Mouse (Mus musculus): ENCODE results near the gene Zfp433. TPM values are rescaled to one million over a fixed set of nuclear protein-coding genes. Genes with fewer than 3 reads are reported as not detected.
"Not testable (repeated sequence)": the region's sequence is repeated elsewhere in the genome, so short reads cannot be mapped to it uniquely, and the experiment has no call there.

The Zfp433 gene
- polyA plus RNA-seq (2014; fragmentation: Nextera tagmentation; extraction: Ambion mirVana) = 8.0 and 13.2 TPM in 2 replicates

GRCm38 (mm10) chr10:81704531-81705301 is at the start of gene Zfp433:
TSS of gene Zfp433 (plus strand) at chr10:81704825.
- not testable (repeated sequence) for H3K4me3 ChIP-seq (ENCODE audit: low read depth, low read length); H3K27me3 ChIP-seq (ENCODE audit: control insufficient read depth, insufficient read depth, low read length); H3K4me2 ChIP-seq; H3K4me1 ChIP-seq (ENCODE audit: control insufficient read depth, insufficient read depth, low read length); H3K9me3 ChIP-seq (replicated peaks; ENCODE audit: control insufficient read depth, low read length); H3K9ac ChIP-seq (ENCODE audit: low read depth, low read length); H3K36me3 ChIP-seq (ENCODE audit: control insufficient read depth, insufficient read depth, low read length); H3K27ac ChIP-seq (ENCODE audit: low read depth, low read length)
- WGBS (ENCODE audit: insufficient replicate concordance) = no CpG with 5 or more reads among the region's 46 CpGs
- ATAC-seq (replicated peaks; ENCODE audit: insufficient number of reproducible peaks, low FRiP score, low TSS enrichment) = peak; percentile 100

GRCm38 (mm10) chr10:81655178-81655577 is 49.4 kb upstream of the Zfp433 start:
- no peak overlapping the region for H3K27ac ChIP-seq (ENCODE audit: low read depth, low read length)
- H3K4me3 ChIP-seq (ENCODE audit: low read depth, low read length) = no peak overlapping the region
- 92% methylated on average over 10 of the region's 10 CpGs for WGBS (ENCODE audit: insufficient replicate concordance)
- peaks cover 10% of the 10 kb centered on the region for H3K9me3 ChIP-seq (replicated peaks; ENCODE audit: control insufficient read depth, low read length)
- H3K4me2 ChIP-seq = no peak overlapping the region
- ATAC-seq (replicated peaks; ENCODE audit: insufficient number of reproducible peaks, low FRiP score, low TSS enrichment) = no peak
- no peaks in the 10 kb centered on the region for H3K4me1 ChIP-seq (ENCODE audit: control insufficient read depth, insufficient read depth, low read length)
- no peaks in the 10 kb centered on the region for H3K27me3 ChIP-seq (ENCODE audit: control insufficient read depth, insufficient read depth, low read length)
- H3K36me3 ChIP-seq (ENCODE audit: control insufficient read depth, insufficient read depth, low read length) = peaks cover 6% of the 10 kb centered on the region; the same call in 1 of the 2 replicates
- H3K9ac ChIP-seq (ENCODE audit: low read depth, low read length) = no peak overlapping the region

- 99% methylated on average over 2 of the region's 2 CpGs for WGBS (ENCODE audit: insufficient replicate concordance)
- Histone ChIP-seq H3K9ac (ENCODE audit: low read depth, low read length) (no peak overlapping the region), H3K27ac (ENCODE audit: low read depth, low read length) (no peak overlapping the region), H3K4me2 (no peak overlapping the region), H3K9me3 (replicated peaks; ENCODE audit: control insufficient read depth, low read length) (peaks cover 10% of the 10 kb centered on the region), H3K4me1 (ENCODE audit: control insufficient read depth, insufficient read depth, low read length) (no peaks in the 10 kb centered on the region), H3K27me3 (ENCODE audit: control insufficient read depth, insufficient read depth, low read length) (no peaks in the 10 kb centered on the region), H3K36me3 (ENCODE audit: control insufficient read depth, insufficient read depth, low read length) (peaks cover 6% of the 10 kb centered on the region; the same call in 1 of the 2 replicates), H3K4me3 (ENCODE audit: low read depth, low read length) (no peak overlapping the region)
- no peak for ATAC-seq (replicated peaks; ENCODE audit: insufficient number of reproducible peaks, low FRiP score, low TSS enrichment)
Measured at GRCm38 (mm10) chr10:81656174-81656573, 48.5 kb upstream of the Zfp433 start.

- not testable (repeated sequence) for H3K4me2 ChIP-seq; ATAC-seq (replicated peaks; ENCODE audit: insufficient number of reproducible peaks, low FRiP score, low TSS enrichment); H3K4me3 ChIP-seq (ENCODE audit: low read depth, low read length); H3K4me1 ChIP-seq (ENCODE audit: control insufficient read depth, insufficient read depth, low read length); H3K9ac ChIP-seq (ENCODE audit: low read depth, low read length); H3K27ac ChIP-seq (ENCODE audit: low read depth, low read length); H3K36me3 ChIP-seq (ENCODE audit: control insufficient read depth, insufficient read depth, low read length); H3K9me3 ChIP-seq (replicated peaks; ENCODE audit: control insufficient read depth, low read length); H3K27me3 ChIP-seq (ENCODE audit: control insufficient read depth, insufficient read depth, low read length)
- WGBS (ENCODE audit: insufficient replicate concordance) = no CpG with 5 or more reads among the region's 18 CpGs
Measured at GRCm38 (mm10) chr10:81687114-81687513, 17.5 kb upstream of the Zfp433 start.

GRCm38 (mm10) chr10:81770506-81771403 is 66.1 kb downstream of the Zfp433 start, which contains the start of gene Gm3055:
TSS of gene Gm3055 (minus strand) at chr10:81771161.
- H3K4me2 ChIP-seq; H3K4me3 ChIP-seq (ENCODE audit: low read depth, low read length); H3K9ac ChIP-seq (ENCODE audit: low read depth, low read length); H3K27me3 ChIP-seq (ENCODE audit: control insufficient read depth, insufficient read depth, low read length); H3K9me3 ChIP-seq (replicated peaks; ENCODE audit: control insufficient read depth, low read length); H3K27ac ChIP-seq (ENCODE audit: low read depth, low read length); H3K4me1 ChIP-seq (ENCODE audit: control insufficient read depth, insufficient read depth, low read length); H3K36me3 ChIP-seq (ENCODE audit: control insufficient read depth, insufficient read depth, low read length): not testable (repeated sequence)
- peak; percentile 91 for ATAC-seq (replicated peaks; ENCODE audit: insufficient number of reproducible peaks, low FRiP score, low TSS enrichment)
- no CpG with 5 or more reads among the region's 43 CpGs for WGBS (ENCODE audit: insufficient replicate concordance)

GRCm38 (mm10) chr10:81771404-81771777 is 66.8 kb downstream of the Zfp433 start:
- not testable (repeated sequence) for H3K27ac ChIP-seq (ENCODE audit: low read depth, low read length); H3K36me3 ChIP-seq (ENCODE audit: control insufficient read depth, insufficient read depth, low read length); H3K9me3 ChIP-seq (replicated peaks; ENCODE audit: control insufficient read depth, low read length); H3K4me1 ChIP-seq (ENCODE audit: control insufficient read depth, insufficient read depth, low read length); H3K9ac ChIP-seq (ENCODE audit: low read depth, low read length); H3K27me3 ChIP-seq (ENCODE audit: control insufficient read depth, insufficient read depth, low read length); H3K4me3 ChIP-seq (ENCODE audit: low read depth, low read length); H3K4me2 ChIP-seq; ATAC-seq (replicated peaks; ENCODE audit: insufficient number of reproducible peaks, low FRiP score, low TSS enrichment)
- WGBS (ENCODE audit: insufficient replicate concordance) = no CpG with 5 or more reads among the region's 3 CpGs

Other genes with a start within 250 kb of the Zfp433 start
- gene Nfic, start 249.2 kb upstream of the Zfp433 start, polyA plus RNA-seq (2014; fragmentation: Nextera tagmentation; extraction: Ambion mirVana) = 28.1 and 29.8 TPM in 2 replicates
- gene Celf5, start 222.1 kb upstream of the Zfp433 start, polyA plus RNA-seq (2014; fragmentation: Nextera tagmentation; extraction: Ambion mirVana) = 0.19 and 0.31 TPM in 2 replicates
- gene Ncln, start 208.4 kb upstream of the Zfp433 start, polyA plus RNA-seq (2014; fragmentation: Nextera tagmentation; extraction: Ambion mirVana) = 40.9 and 49.0 TPM in 2 replicates
- 0.56 and 0.79 TPM in 2 replicates for gene S1pr4, start 204.7 kb upstream of the Zfp433 start, polyA plus RNA-seq (2014; fragmentation: Nextera tagmentation; extraction: Ambion mirVana)
- 2.5 and 3.4 TPM in 2 replicates for gene Gna15, start 180.6 kb upstream of the Zfp433 start, polyA plus RNA-seq (2014; fragmentation: Nextera tagmentation; extraction: Ambion mirVana)
- gene Gna11, start 159.6 kb upstream of the Zfp433 start, polyA plus RNA-seq (2014; fragmentation: Nextera tagmentation; extraction: Ambion mirVana) = 55.5 and 58.8 TPM in 2 replicates
- gene Aes, start 145.3 kb upstream of the Zfp433 start, polyA plus RNA-seq (2014; fragmentation: Nextera tagmentation; extraction: Ambion mirVana) = 330 and 481 TPM in 2 replicates
- 17.8 and 18.3 TPM in 2 replicates for gene Tle2, start 130.3 kb upstream of the Zfp433 start, polyA plus RNA-seq (2014; fragmentation: Nextera tagmentation; extraction: Ambion mirVana)
- gene Tle6, start 103.8 kb upstream of the Zfp433 start, polyA plus RNA-seq (2014; fragmentation: Nextera tagmentation; extraction: Ambion mirVana) = 25.6 and 27.3 TPM in 2 replicates
- gene BC025920, start 98.6 kb upstream of the Zfp433 start, polyA plus RNA-seq (2014; fragmentation: Nextera tagmentation; extraction: Ambion mirVana) = 0.25 and 0.63 TPM in 2 replicates
- 21.5 and 27.3 TPM in 2 replicates for gene Sirt6, start 77.0 kb upstream of the Zfp433 start, polyA plus RNA-seq (2014; fragmentation: Nextera tagmentation; extraction: Ambion mirVana)
- gene Ankrd24, start 76.3 kb upstream of the Zfp433 start, polyA plus RNA-seq (2014; fragmentation: Nextera tagmentation; extraction: Ambion mirVana) = 7.2 and 8.1 TPM in 2 replicates
- gene Gm10778, start 55.8 kb upstream of the Zfp433 start, polyA plus RNA-seq (2014; fragmentation: Nextera tagmentation; extraction: Ambion mirVana) = 2.9 and 3.3 TPM in 2 replicates
- 6.8 and 7.0 TPM in 2 replicates for gene Gm3055, start 66.3 kb downstream of the Zfp433 start, polyA plus RNA-seq (2014; fragmentation: Nextera tagmentation; extraction: Ambion mirVana)
- 1.6 and 2.5 TPM in 2 replicates for gene Gm4767, start 107.4 kb downstream of the Zfp433 start, polyA plus RNA-seq (2014; fragmentation: Nextera tagmentation; extraction: Ambion mirVana)
- gene Gm32687, start 159.1 kb downstream of the Zfp433 start, polyA plus RNA-seq (2014; fragmentation: Nextera tagmentation; extraction: Ambion mirVana) = 5.6 and 6.1 TPM in 2 replicates
- gene Zfp781, start 225.7 kb downstream of the Zfp433 start, polyA plus RNA-seq (2014; fragmentation: Nextera tagmentation; extraction: Ambion mirVana) = 2.4 and 2.5 TPM in 2 replicates

Data from heart, embryonic 11.5 days (tissue).